Mouse (Mus musculus): ENCODE results near the gene Bnc1. TPM values are rescaled to one million over a fixed set of nuclear protein-coding genes. Genes with fewer than 3 reads are reported as not detected.

The Bnc1 gene
- polyA plus RNA-seq, 1 experiment from 2014 or later: 0.20 TPM

DNA sequence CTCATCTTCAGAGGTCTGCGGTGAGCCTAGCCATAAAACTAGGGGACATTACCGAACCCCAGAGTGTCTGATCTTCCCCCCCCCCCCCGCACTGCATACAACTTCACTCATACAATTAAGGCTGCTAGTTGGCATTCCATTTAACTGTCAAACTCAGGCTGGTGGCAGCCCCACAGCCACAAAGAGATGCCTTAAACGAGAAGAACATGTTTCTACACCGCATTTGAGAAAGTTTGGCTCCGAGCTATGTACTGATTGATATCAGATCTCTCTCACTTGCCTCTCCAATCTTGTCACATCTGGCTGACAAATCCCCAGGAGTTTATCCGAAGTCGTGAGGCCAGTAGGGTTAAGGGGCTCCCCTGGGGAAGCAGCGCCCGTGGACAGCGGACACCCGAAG, 976 bp downstream of the Bnc1 start:
- H3K4me3 ChIP-seq (replicated peaks; ENCODE audit: low read length): peak overlapping the region; percentile 47
- H3K27me3 ChIP-seq (ENCODE audit: control insufficient read depth, insufficient read depth, low read length): peaks cover 81% of the 10 kb centered on the region
- H3K27ac ChIP-seq: no peak overlapping the region
- no peak overlapping the region for H3K9ac ChIP-seq
- peak overlapping the region; percentile 91 for H3K4me2 ChIP-seq (replicated peaks)
- ATAC-seq (ENCODE audit: low FRiP score) (no peak), DNase-seq (ENCODE audit: low spot score) (no peak)
- H3K4me1 ChIP-seq (replicated peaks; ENCODE audit: control insufficient read depth, insufficient read depth, low read length): 0 out of 2 replicates have a peak, but pooled peaks cover 3% of the 10 kb centered on the region
- no peaks in the 10 kb centered on the region for H3K36me3 ChIP-seq (replicated peaks; ENCODE audit: control insufficient read depth, insufficient read depth)
- WGBS: 8% methylated on average over 12 of the region's 12 CpGs
- H3K9me3 ChIP-seq (ENCODE audit: control insufficient read depth, low read length): no peaks in the 10 kb centered on the region

DNA sequence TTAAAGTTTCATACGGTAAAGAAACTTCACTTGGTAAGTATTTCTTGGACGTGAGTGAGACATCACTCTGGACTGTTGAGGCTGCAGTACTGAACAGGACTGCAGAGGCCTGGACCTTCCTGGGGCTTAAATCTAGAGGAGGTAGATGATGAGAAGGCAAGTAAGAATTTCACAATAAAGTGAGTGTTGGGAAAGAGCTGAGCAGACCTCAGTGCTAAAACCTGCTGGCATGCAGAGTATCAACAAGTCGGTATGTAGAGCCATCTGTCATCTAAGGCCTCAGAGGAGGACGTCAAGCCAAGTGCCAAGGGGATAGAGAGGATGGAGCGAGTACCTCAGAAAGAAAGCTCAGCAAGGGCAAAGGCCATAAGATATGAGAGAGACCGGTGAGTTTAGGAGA, 8.4 kb downstream of the Bnc1 start:
- Histone ChIP-seq H3K27me3 (ENCODE audit: control insufficient read depth, insufficient read depth, low read length) (peaks cover 9% of the 10 kb centered on the region; the same call in 1 of the 2 replicates), H3K36me3 (replicated peaks; ENCODE audit: control insufficient read depth, insufficient read depth) (no peaks in the 10 kb centered on the region), H3K4me2 (replicated peaks) (no peak overlapping the region), H3K4me3 (replicated peaks; ENCODE audit: low read length) (no peak overlapping the region), H3K4me1 (replicated peaks; ENCODE audit: control insufficient read depth, insufficient read depth, low read length) (no peaks in the 10 kb centered on the region), H3K9me3 (ENCODE audit: control insufficient read depth, low read length) (no peaks in the 10 kb centered on the region), H3K9ac (no peak overlapping the region), H3K27ac (no peak overlapping the region)
- ATAC-seq (ENCODE audit: low FRiP score): no peak
- WGBS: 86% methylated on average over 6 of the region's 6 CpGs
- DNase-seq (ENCODE audit: low spot score): no peak

DNA sequence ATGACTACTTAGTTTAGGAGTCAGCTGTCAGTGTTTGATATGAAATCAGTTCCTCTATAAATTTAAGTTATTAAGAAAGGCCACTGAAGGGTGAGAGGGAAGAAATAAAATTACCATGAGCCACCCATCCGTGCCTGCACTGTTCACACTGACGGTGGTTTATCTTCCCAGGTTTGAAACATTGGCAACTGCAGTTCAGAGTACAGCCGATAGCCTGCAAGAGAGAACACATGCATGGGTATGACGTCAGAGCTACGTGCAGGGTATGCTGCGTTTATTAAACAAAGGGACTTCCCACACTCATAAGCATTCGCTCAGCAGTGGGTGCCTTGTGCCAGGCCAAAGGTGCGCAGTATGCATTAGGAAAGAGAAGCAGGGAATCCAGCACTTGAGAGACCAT, 13.8 kb downstream of the Bnc1 start:
- Histone ChIP-seq H3K36me3 (replicated peaks; ENCODE audit: control insufficient read depth, insufficient read depth) (no peaks in the 10 kb centered on the region), H3K9ac (no peak overlapping the region), H3K4me3 (replicated peaks; ENCODE audit: low read length) (no peak overlapping the region), H3K4me2 (replicated peaks) (no peak overlapping the region), H3K9me3 (ENCODE audit: control insufficient read depth, low read length) (no peaks in the 10 kb centered on the region), H3K27ac (no peak overlapping the region), H3K27me3 (ENCODE audit: control insufficient read depth, insufficient read depth, low read length) (no peaks in the 10 kb centered on the region), H3K4me1 (replicated peaks; ENCODE audit: control insufficient read depth, insufficient read depth, low read length) (no peaks in the 10 kb centered on the region)
- 72% methylated on average over 8 of the region's 8 CpGs for WGBS
- no peak for DNase-seq (ENCODE audit: low spot score)
- no peak for ATAC-seq (ENCODE audit: low FRiP score)

DNA sequence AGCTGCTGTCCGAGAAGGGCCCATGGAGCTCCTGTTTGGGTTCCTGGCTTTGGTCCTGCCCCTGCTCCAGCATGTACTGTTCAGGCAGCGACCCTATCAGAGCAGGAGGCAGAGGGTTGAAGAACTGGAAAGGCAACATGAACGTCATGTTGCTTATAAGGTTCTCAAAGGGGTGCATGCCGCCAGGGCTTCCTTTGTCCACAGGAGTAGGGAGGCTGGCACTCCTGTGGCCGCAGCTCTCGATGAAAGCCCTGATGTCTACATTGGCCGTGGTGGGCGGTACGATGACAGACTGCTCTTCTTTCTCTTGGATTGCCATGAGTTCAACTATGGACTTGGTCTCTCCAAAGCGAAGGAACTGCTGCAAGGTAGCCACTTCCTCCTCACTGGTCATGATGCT, 17.5 kb downstream of the Bnc1 start:
- Histone ChIP-seq H3K36me3 (replicated peaks; ENCODE audit: control insufficient read depth, insufficient read depth) (no peaks in the 10 kb centered on the region), H3K27me3 (ENCODE audit: control insufficient read depth, insufficient read depth, low read length) (no peaks in the 10 kb centered on the region), H3K9ac (no peak overlapping the region), H3K27ac (no peak overlapping the region), H3K4me1 (replicated peaks; ENCODE audit: control insufficient read depth, insufficient read depth, low read length) (no peaks in the 10 kb centered on the region), H3K4me3 (replicated peaks; ENCODE audit: low read length) (no peak overlapping the region), H3K4me2 (replicated peaks) (no peak overlapping the region), H3K9me3 (ENCODE audit: control insufficient read depth, low read length) (no peaks in the 10 kb centered on the region)
- DNase-seq (ENCODE audit: low spot score) (no peak), ATAC-seq (ENCODE audit: low FRiP score) (no peak)
- WGBS: 93% methylated on average over 10 of the region's 10 CpGs

DNA sequence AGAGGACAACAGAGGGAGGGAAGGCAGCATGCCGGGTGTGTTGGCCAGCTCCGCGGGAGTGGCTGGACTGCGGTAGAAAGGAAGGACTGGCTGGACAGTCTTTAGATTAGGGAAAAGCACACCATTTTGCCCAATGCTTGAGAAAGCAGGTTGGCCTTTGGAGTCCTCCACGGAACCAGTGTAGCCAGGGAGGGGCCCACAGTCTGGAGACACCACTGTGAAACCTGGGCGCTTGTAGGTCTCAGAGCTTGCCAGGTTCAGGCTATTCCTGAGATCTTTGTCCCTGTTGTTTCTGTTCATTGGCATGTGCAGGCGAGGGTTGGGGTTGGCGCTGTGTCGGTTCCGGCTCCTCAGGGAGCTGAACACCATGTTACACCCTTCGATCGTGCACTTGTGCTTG, 18.2 kb downstream of the Bnc1 start:
- H3K4me2 ChIP-seq (replicated peaks): no peak overlapping the region
- no peak for DNase-seq (ENCODE audit: low spot score)
- WGBS: 92% methylated on average over 12 of the region's 12 CpGs
- no peak for ATAC-seq (ENCODE audit: low FRiP score)
- no peaks in the 10 kb centered on the region for H3K4me1 ChIP-seq (replicated peaks; ENCODE audit: control insufficient read depth, insufficient read depth, low read length)
- no peaks in the 10 kb centered on the region for H3K9me3 ChIP-seq (ENCODE audit: control insufficient read depth, low read length)
- H3K36me3 ChIP-seq (replicated peaks; ENCODE audit: control insufficient read depth, insufficient read depth): no peaks in the 10 kb centered on the region
- no peaks in the 10 kb centered on the region for H3K27me3 ChIP-seq (ENCODE audit: control insufficient read depth, insufficient read depth, low read length)
- no peak overlapping the region for H3K9ac ChIP-seq
- no peak overlapping the region for H3K27ac ChIP-seq
- no peak overlapping the region for H3K4me3 ChIP-seq (replicated peaks; ENCODE audit: low read length)

DNA sequence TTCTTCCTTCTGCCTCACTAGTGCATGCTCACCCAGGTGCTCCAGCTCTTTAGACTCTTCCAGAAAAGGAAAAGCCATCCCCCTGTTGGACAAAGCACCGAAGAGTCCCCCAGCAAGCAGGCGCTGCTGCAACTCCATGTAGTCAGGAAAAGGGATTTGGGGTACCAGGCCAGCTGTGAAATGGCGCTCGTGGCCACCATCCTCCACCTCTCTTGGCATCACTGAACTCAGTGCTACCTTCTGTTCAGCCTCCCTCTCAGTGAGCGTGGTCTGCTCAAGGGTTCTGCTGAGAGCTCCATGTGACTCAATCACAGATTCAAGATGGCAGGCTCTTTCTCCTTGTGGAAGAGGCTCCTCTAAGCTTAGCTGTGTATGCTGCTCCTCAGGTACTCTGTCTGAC, 18.8 kb downstream of the Bnc1 start:
- Histone ChIP-seq H3K9me3 (ENCODE audit: control insufficient read depth, low read length) (no peaks in the 10 kb centered on the region), H3K9ac (no peak overlapping the region), H3K27me3 (ENCODE audit: control insufficient read depth, insufficient read depth, low read length) (no peaks in the 10 kb centered on the region), H3K4me3 (replicated peaks; ENCODE audit: low read length) (no peak overlapping the region), H3K36me3 (replicated peaks; ENCODE audit: control insufficient read depth, insufficient read depth) (no peaks in the 10 kb centered on the region), H3K4me1 (replicated peaks; ENCODE audit: control insufficient read depth, insufficient read depth, low read length) (no peaks in the 10 kb centered on the region), H3K4me2 (replicated peaks) (no peak overlapping the region), H3K27ac (no peak overlapping the region)
- no peak for ATAC-seq (ENCODE audit: low FRiP score)
- no peak for DNase-seq (ENCODE audit: low spot score)
- WGBS: 96% methylated on average over 5 of the region's 5 CpGs

DNA sequence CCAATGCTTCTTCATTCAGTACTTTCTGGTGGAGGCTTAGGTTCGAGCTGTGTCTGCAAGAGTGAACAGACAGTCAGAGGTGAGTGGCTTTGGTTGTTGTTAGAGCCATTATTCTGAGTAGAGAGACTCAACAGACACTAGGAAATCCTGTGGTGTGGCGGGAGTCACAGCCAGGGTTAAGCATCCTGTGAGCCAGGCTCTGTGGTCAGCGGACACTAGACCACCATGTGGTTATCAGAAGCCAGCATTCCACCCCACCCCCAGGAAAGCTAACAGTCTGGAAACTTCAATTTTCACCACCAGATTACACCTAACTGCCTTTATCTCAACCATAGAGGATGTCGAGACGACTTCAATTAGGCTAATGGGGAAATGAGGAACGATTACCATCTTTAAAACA, 23.1 kb downstream of the Bnc1 start:
- 87% methylated on average over 6 of the region's 6 CpGs for WGBS
- ATAC-seq (ENCODE audit: low FRiP score): no peak

DNA sequence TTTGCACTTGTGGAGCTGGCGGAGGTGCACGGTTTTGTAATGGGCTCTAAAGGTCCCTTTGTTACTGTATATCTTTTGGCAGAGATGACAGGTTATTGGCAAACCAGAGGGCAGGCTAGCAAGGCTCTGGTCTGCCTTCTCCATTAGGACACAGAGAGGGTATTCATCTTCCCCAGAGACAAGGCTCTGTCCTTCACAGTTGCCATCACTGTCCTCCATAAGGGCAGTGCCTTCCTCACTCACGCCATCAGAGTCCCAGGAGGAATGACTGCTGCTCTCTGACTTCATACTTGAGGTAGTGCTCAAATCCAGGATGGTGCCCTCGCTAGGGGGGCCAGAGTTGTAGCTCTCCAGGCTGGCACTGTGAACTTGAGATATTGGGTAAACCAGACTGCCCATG, 23.6 kb downstream of the Bnc1 start:
- H3K9ac ChIP-seq: no peak overlapping the region
- DNase-seq (ENCODE audit: low spot score): no peak
- no peaks in the 10 kb centered on the region for H3K4me1 ChIP-seq (replicated peaks; ENCODE audit: control insufficient read depth, insufficient read depth, low read length)
- no peaks in the 10 kb centered on the region for H3K9me3 ChIP-seq (ENCODE audit: control insufficient read depth, low read length)
- no peak for ATAC-seq (ENCODE audit: low FRiP score)
- no peak overlapping the region for H3K4me2 ChIP-seq (replicated peaks)
- H3K27ac ChIP-seq: no peak overlapping the region
- WGBS: 88% methylated on average over 4 of the region's 4 CpGs
- no peaks in the 10 kb centered on the region for H3K36me3 ChIP-seq (replicated peaks; ENCODE audit: control insufficient read depth, insufficient read depth)
- no peaks in the 10 kb centered on the region for H3K27me3 ChIP-seq (ENCODE audit: control insufficient read depth, insufficient read depth, low read length)
- no peak overlapping the region for H3K4me3 ChIP-seq (replicated peaks; ENCODE audit: low read length)

More for the DNA sequence above, 23.1 kb downstream of the Bnc1 start:
- Histone ChIP-seq H3K27me3 (ENCODE audit: control insufficient read depth, insufficient read depth, low read length) (no peaks in the 10 kb centered on the region), H3K4me2 (replicated peaks) (no peak overlapping the region), H3K4me3 (replicated peaks; ENCODE audit: low read length) (no peak overlapping the region), H3K27ac (no peak overlapping the region), H3K36me3 (replicated peaks; ENCODE audit: control insufficient read depth, insufficient read depth) (no peaks in the 10 kb centered on the region), H3K4me1 (replicated peaks; ENCODE audit: control insufficient read depth, insufficient read depth, low read length) (no peaks in the 10 kb centered on the region), H3K9me3 (ENCODE audit: control insufficient read depth, low read length) (no peaks in the 10 kb centered on the region), H3K9ac (no peak overlapping the region)
- no peak for DNase-seq (ENCODE audit: low spot score)

DNA sequence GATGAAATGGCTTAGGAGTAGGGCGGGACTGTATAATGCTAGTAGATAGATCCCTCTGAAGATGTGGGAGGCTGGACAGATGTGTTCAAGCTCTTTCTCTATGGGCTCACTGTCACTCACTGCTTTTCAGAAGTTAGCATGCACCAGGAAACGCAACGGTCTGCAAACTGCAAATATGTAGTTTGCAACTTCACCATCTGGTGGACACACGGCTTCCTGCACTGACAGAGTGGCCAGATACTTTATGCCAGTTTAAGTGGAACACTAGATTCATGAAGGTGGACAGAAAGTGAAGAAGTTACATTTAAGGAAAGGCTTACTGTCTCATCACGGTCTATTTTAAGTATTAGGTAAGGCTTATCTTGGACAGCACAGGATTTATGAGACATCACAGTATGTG, 25.9 kb downstream of the Bnc1 start:
- H3K9me3 ChIP-seq (ENCODE audit: control insufficient read depth, low read length): no peaks in the 10 kb centered on the region
- H3K9ac ChIP-seq: no peak overlapping the region
- H3K4me1 ChIP-seq (replicated peaks; ENCODE audit: control insufficient read depth, insufficient read depth, low read length): no peaks in the 10 kb centered on the region
- H3K27me3 ChIP-seq (ENCODE audit: control insufficient read depth, insufficient read depth, low read length): no peaks in the 10 kb centered on the region
- DNase-seq (ENCODE audit: low spot score) (no peak), ATAC-seq (ENCODE audit: low FRiP score) (no peak)
- H3K4me2 ChIP-seq (replicated peaks): no peak overlapping the region
- 86% methylated on average over 5 of the region's 5 CpGs for whole genome bisulfite sequencing
- H3K27ac ChIP-seq: no peak overlapping the region
- no peaks in the 10 kb centered on the region for H3K36me3 ChIP-seq (replicated peaks; ENCODE audit: control insufficient read depth, insufficient read depth)
- no peak overlapping the region for H3K4me3 ChIP-seq (replicated peaks; ENCODE audit: low read length)

DNA sequence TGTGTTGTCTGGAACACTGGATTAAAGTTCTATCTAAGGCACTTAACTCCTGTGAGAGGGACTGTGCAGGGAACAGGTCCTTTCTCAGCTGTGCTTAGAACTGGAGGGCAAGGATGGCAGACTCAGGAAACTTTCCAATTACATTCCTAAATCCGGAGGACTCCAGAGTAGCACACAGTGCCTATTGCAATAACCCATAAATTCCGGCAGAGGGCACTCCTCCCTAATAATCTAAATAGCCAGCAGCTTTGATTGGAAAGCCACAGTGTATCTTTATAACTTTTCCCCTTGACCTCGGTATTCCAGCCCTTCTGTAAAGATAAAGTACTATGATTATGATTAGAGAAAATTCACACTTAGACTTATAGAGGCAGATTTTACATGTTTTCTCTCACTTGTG, 32.4 kb downstream of the Bnc1 start:
- Histone ChIP-seq H3K9ac (no peak overlapping the region), H3K27me3 (ENCODE audit: control insufficient read depth, insufficient read depth, low read length) (no peaks in the 10 kb centered on the region), H3K4me3 (replicated peaks; ENCODE audit: low read length) (no peak overlapping the region), H3K4me1 (replicated peaks; ENCODE audit: control insufficient read depth, insufficient read depth, low read length) (no peaks in the 10 kb centered on the region), H3K36me3 (replicated peaks; ENCODE audit: control insufficient read depth, insufficient read depth) (no peaks in the 10 kb centered on the region), H3K27ac (no peak overlapping the region), H3K9me3 (ENCODE audit: control insufficient read depth, low read length) (no peaks in the 10 kb centered on the region), H3K4me2 (replicated peaks) (no peak overlapping the region)
- peak; percentile 84 for DNase-seq (ENCODE audit: low spot score)
- WGBS: 5% methylated on average over 3 of the region's 3 CpGs
- no peak; the same call in 1 of the 2 replicates for ATAC-seq (ENCODE audit: low FRiP score)

Data from hindbrain, embryonic 14.5 days (tissue).